Mouse (Mus musculus): ENCODE results near the gene Slc19a1. TPM values are rescaled to one million over a fixed set of nuclear protein-coding genes. Genes with fewer than 3 reads are reported as not detected.

Gene Slc19a1
- polyA plus RNA-seq (2015; fragmentation: Illumina TruSeq; extraction: RNeasy Lipid Tissue Mini Kit (QIAGEN cat#74804); ENCODE audit: low read depth, low replicate concordance), result 15.6 TPM

GRCm38 (mm10) chr10:77031768-77032375, at the start of gene Slc19a1:
Gene Slc19a1, plus strand, starts transcription at chr10:77032241.

Other genes with a start within 250 kb of the Slc19a1 start
- gene Pcbp3, start 70.4 kb upstream of the Slc19a1 start, polyA plus RNA-seq (2015; fragmentation: Illumina TruSeq; extraction: RNeasy Lipid Tissue Mini Kit (QIAGEN cat#74804); ENCODE audit: low read depth, low replicate concordance), result 53.4 TPM
- 2.8 TPM for gene Col18a1, start 134.3 kb downstream of the Slc19a1 start, polyA plus RNA-seq (2015; fragmentation: Illumina TruSeq; extraction: RNeasy Lipid Tissue Mini Kit (QIAGEN cat#74804); ENCODE audit: low read depth, low replicate concordance)
- gene Pofut2, start 227.0 kb downstream of the Slc19a1 start, polyA plus RNA-seq (2015; fragmentation: Illumina TruSeq; extraction: RNeasy Lipid Tissue Mini Kit (QIAGEN cat#74804); ENCODE audit: low read depth, low replicate concordance), result 27.8 TPM

Measured in brain, adult 10 weeks (tissue).